Mouse (Mus musculus) frontal cortex, postnatal 25 days (tissue): ENCODE data around the gene Nckap5l.
A peak's percentile ranks its signal among the peaks of the same experiment; 100 is the strongest.
"Not testable (repeated sequence)": the region's sequence is repeated elsewhere in the genome, so short reads cannot be mapped to it uniquely, and the experiment has no call there.

ENCODE experiments used
- DNase-seq, 2 experiments: peaks; one replicate each; pipeline ENCODE4 v3.0.0; 2022; ENCODE audit warnings: low spot score in 2 of 2

Gene Nckap5l

GRCm38 (mm10) chr15:99469736-99470135, 12.2 kb upstream of the Nckap5l start:
- DNase-seq = no peak

GRCm38 (mm10) chr15:99469067-99469466, 11.5 kb upstream of the Nckap5l start:
- DNase-seq = peak; percentile 60 to 74

GRCm38 (mm10) chr15:99463194-99463593, 5.6 kb upstream of the Nckap5l start:
- no peak for DNase-seq

- peak in 1 of 2 experiments; percentile 39 for DNase-seq
Observed at GRCm38 (mm10) chr15:99456963-99457605, 464 bp downstream of the Nckap5l start.

- no peak for DNase-seq
Observed at GRCm38 (mm10) chr15:99456338-99456962, 1.1 kb downstream of the Nckap5l start.

GRCm38 (mm10) chr15:99455415-99455814, 2.1 kb downstream of the Nckap5l start:
- DNase-seq = no peak

- DNase-seq = no peak
Observed at GRCm38 (mm10) chr15:99454585-99455279, 2.8 kb downstream of the Nckap5l start.

GRCm38 (mm10) chr15:99453153-99453900, 4.2 kb downstream of the Nckap5l start:
- no peak for DNase-seq

- no peak for DNase-seq
Observed at GRCm38 (mm10) chr15:99449751-99450280, 7.7 kb downstream of the Nckap5l start.

- no peak for DNase-seq
Observed at GRCm38 (mm10) chr15:99449131-99449750, 8.3 kb downstream of the Nckap5l start.

- DNase-seq = not testable (repeated sequence)
Observed at GRCm38 (mm10) chr15:99446136-99446535, 11.4 kb downstream of the Nckap5l start.

- no peak for DNase-seq
Observed at GRCm38 (mm10) chr15:99445567-99445966, 12.0 kb downstream of the Nckap5l start.

GRCm38 (mm10) chr15:99442358-99442757, 15.2 kb downstream of the Nckap5l start:
- no peak for DNase-seq

- DNase-seq = no peak
Observed at GRCm38 (mm10) chr15:99440816-99441457, 16.6 kb downstream of the Nckap5l start.

- DNase-seq = no peak
Observed at GRCm38 (mm10) chr15:99440112-99440815, 17.3 kb downstream of the Nckap5l start.

- DNase-seq = no peak
Observed at GRCm38 (mm10) chr15:99438966-99439698, 18.4 kb downstream of the Nckap5l start.

GRCm38 (mm10) chr15:99433913-99434312, 23.6 kb downstream of the Nckap5l start:
- DNase-seq = no peak

GRCm38 (mm10) chr15:99433081-99433718, 24.3 kb downstream of the Nckap5l start:
- no peak for DNase-seq

- DNase-seq = no peak
Observed at GRCm38 (mm10) chr15:99431967-99432366, 25.6 kb downstream of the Nckap5l start.
